ENCODE assay signal across 11 mouse cellular contexts in genomic region chr17:16218623-16219022, GRCm38 (mm10).
DNase-seq lines count a peak whose midpoint lies in the region; ATAC-seq lines count a peak whose summit lies in the region.
"Had no signal": no experiment of that assay in that cellular context is flagged by ENCODE, and none has a peak within 500 bp of the region (broad histone marks: within the 10 kb centered on the region; RNA-seq: fewer than 3 reads in every experiment).

No protein-coding gene starts in this region.

- 52% methylated on average over 2 of the region's 2 CpGs for WGBS in hindbrain, embryonic 12.5 days
- 73% methylated on average over 2 of the region's 2 CpGs for WGBS in hindbrain, embryonic 13.5 days
- WGBS in midbrain, embryonic 14.5 days, result 47% methylated on average over 2 of the region's 2 CpGs

- ATAC-seq in hindbrain, embryonic 12.5 days (ENCODE audit: low FRiP score), result peak; percentile 71
- no peak for ATAC-seq in hindbrain, embryonic 13.5 days (ENCODE audit: low FRiP score)
- no peak; the same call in 1 of the 2 replicates for ATAC-seq in midbrain, embryonic 14.5 days (ENCODE audit: low FRiP score, low TSS enrichment)
- no peak for ATAC-seq in activated CD4-positive, CD25-positive, alpha-beta regulatory T cell, adult 4 months
- ATAC-seq: Patski had no signal

- H3K4me1 ChIP-seq in hindbrain, embryonic 12.5 days, result no peaks in the 10 kb centered on the region
- no peaks in the 10 kb centered on the region for H3K4me1 ChIP-seq in hindbrain, embryonic 13.5 days (replicated peaks)
- H3K4me1 ChIP-seq in midbrain, embryonic 14.5 days (ENCODE audit: control insufficient read depth, insufficient read depth, low read length), result no peaks in the 10 kb centered on the region

- peak; percentile 11 for DNase-seq in embryo, embryonic 11.5 days (ENCODE audit: low read depth, low spot score)
- DNase-seq in gastrocnemius, postnatal 10 days, result peak; percentile 19
- peak; percentile 19 for DNase-seq in midbrain, embryonic 14.5 days
- DNase-seq in left cerebral cortex, adult 9 months (ENCODE audit: low spot score in 2 of 2), result no peak
- DNase-seq in adrenal gland, postnatal 25 days, result no peak
- DNase-seq: kidney, postnatal 14 days; lung, postnatal 4 days had no signal

- H3K4me3 ChIP-seq in hindbrain, embryonic 12.5 days, result no peak overlapping the region
- no peak overlapping the region for H3K4me3 ChIP-seq in hindbrain, embryonic 13.5 days
- H3K4me3 ChIP-seq in midbrain, embryonic 14.5 days (replicated peaks; ENCODE audit: low read depth, low read length), result no peak overlapping the region

- no peak overlapping the region for H3K27ac ChIP-seq in hindbrain, embryonic 12.5 days
- H3K27ac ChIP-seq in hindbrain, embryonic 13.5 days, result no peak overlapping the region
- no peak overlapping the region for H3K27ac ChIP-seq in midbrain, embryonic 14.5 days (replicated peaks; ENCODE audit: low read depth, low read length)

- H3K36me3 ChIP-seq in hindbrain, embryonic 12.5 days, result no peaks in the 10 kb centered on the region
- no peaks in the 10 kb centered on the region for H3K36me3 ChIP-seq in hindbrain, embryonic 13.5 days
- no peaks in the 10 kb centered on the region for H3K36me3 ChIP-seq in midbrain, embryonic 14.5 days (ENCODE audit: control insufficient read depth, insufficient read depth, low read length)

- H3K9me3 ChIP-seq in hindbrain, embryonic 12.5 days (replicated peaks), result no peaks in the 10 kb centered on the region
- no peaks in the 10 kb centered on the region for H3K9me3 ChIP-seq in hindbrain, embryonic 13.5 days
- H3K9me3 ChIP-seq in midbrain, embryonic 14.5 days (ENCODE audit: control insufficient read depth, low read length), result no peaks in the 10 kb centered on the region

- H3K9ac ChIP-seq in hindbrain, embryonic 12.5 days, result no peak overlapping the region
- no peak overlapping the region for H3K9ac ChIP-seq in hindbrain, embryonic 13.5 days
- H3K9ac ChIP-seq in midbrain, embryonic 14.5 days (replicated peaks; ENCODE audit: low read length), result no peak overlapping the region

- no peak overlapping the region for H3K4me2 ChIP-seq in hindbrain, embryonic 12.5 days (replicated peaks)
- H3K4me2 ChIP-seq in hindbrain, embryonic 13.5 days, result no peak overlapping the region
- no peak overlapping the region for H3K4me2 ChIP-seq in midbrain, embryonic 14.5 days (ENCODE audit: low read length)

- no peaks in the 10 kb centered on the region for H3K27me3 ChIP-seq in hindbrain, embryonic 12.5 days
- H3K27me3 ChIP-seq in hindbrain, embryonic 13.5 days, result no peaks in the 10 kb centered on the region
- H3K27me3 ChIP-seq in midbrain, embryonic 14.5 days (ENCODE audit: control insufficient read depth, insufficient read depth, low read length), result no peaks in the 10 kb centered on the region
- H3K27me3 ChIP-seq: Patski had no signal

Comparison
In these comparisons a context has a peak if more than half of its experiments do, and no peak if none do; other contexts are left out.
1. DNase-seq: peak in embryo, embryonic 11.5 days (single experiment), gastrocnemius, postnatal 10 days (single experiment) and midbrain, embryonic 14.5 days (single experiment); none in left cerebral cortex, adult 9 months (0 of 2) and adrenal gland, postnatal 25 days (single experiment).